Mouse (Mus musculus): ENCODE results near the gene Mbl2. TPM values are rescaled to one million over a fixed set of nuclear protein-coding genes. Genes with fewer than 3 reads are reported as not detected.

The Mbl2 gene
- total and polyA plus RNA-seq, 2 experiments from 2014 or later = not detected

DNA sequence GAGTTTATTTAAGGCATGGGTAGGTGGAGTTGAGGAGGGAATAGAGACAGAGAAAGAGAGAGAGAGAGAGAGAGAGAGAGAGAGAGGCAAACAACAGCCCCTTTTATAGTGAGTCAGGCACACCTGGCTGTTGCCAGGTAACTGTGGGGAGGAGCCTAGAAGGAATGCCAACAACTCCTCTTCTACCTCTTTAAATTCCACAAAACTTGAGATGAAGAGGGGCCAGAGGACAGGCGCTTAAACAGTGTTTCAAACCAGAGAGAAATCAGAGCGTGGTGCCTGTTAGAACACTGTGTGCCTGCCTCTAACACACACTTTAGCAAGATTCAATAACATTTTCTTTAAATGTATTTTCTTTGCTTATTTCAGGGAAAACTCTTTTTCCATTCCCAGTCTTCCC lies 19.5 kb downstream of the Mbl2 start:
- Histone ChIP-seq H3K4me2 (ENCODE audit: low read depth, low read length, poor library complexity, severe bottlenecking) (no peak overlapping the region), H3K4me1 (ENCODE audit: insufficient read depth, low read length) (no peaks in the 10 kb centered on the region), H3K36me3 (ENCODE audit: insufficient read depth, low read length) (no peaks in the 10 kb centered on the region), H3K27me3 (ENCODE audit: insufficient read depth, low read length) (no peaks in the 10 kb centered on the region), H3K9me3 (ENCODE audit: low read length) (no peaks in the 10 kb centered on the region), H3K9ac (replicated peaks; ENCODE audit: low read length, poor library complexity, severe bottlenecking) (no peak overlapping the region), H3K4me3 (ENCODE audit: low read depth, low read length) (no peak overlapping the region), H3K27ac (ENCODE audit: low read depth, low read length) (no peak overlapping the region)
- no peak for TF ChIP-seq CTCF (IDR thresholded peaks at IDR 0.05)
- DNase-seq (ENCODE audit: low spot score) (no peak), ATAC-seq (ENCODE audit: low FRiP score) (no peak)
- WGBS = 78% methylated on average over 2 of the region's 2 CpGs

DNA sequence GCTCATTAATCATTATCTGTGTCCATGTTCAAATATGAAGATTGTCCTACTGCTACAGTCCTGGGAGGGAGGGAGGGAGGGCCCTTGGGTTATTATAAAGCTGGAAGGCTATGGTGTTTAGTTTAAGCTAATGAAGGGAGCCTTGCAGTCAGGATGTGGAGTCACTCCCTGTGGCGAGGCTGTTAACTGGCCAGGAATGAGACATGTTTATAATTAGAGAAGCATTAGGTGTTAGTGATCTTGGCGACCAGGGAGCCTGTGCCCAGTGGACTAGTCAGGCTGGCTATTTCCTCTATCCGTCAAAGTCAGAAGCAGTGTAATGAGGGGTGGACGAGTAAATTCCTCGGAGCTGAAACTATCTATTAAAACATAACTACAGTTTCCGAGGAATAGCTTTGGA lies 23.6 kb downstream of the Mbl2 start:
- no peak for ATAC-seq (ENCODE audit: low FRiP score)
- no peaks in the 10 kb centered on the region for H3K36me3 ChIP-seq (ENCODE audit: insufficient read depth, low read length)
- H3K9ac ChIP-seq (replicated peaks; ENCODE audit: low read length, poor library complexity, severe bottlenecking) = no peak overlapping the region
- H3K4me3 ChIP-seq (ENCODE audit: low read depth, low read length) = no peak overlapping the region
- H3K27me3 ChIP-seq (ENCODE audit: insufficient read depth, low read length) = no peaks in the 10 kb centered on the region
- no peak for DNase-seq (ENCODE audit: low spot score)
- H3K4me2 ChIP-seq (ENCODE audit: low read depth, low read length, poor library complexity, severe bottlenecking) = no peak overlapping the region
- 47% methylated on average over 6 of the region's 6 CpGs for WGBS
- no peak overlapping the region for H3K27ac ChIP-seq (ENCODE audit: low read depth, low read length)
- no peaks in the 10 kb centered on the region for H3K4me1 ChIP-seq (ENCODE audit: insufficient read depth, low read length)
- no peaks in the 10 kb centered on the region for H3K9me3 ChIP-seq (ENCODE audit: low read length)
- TF ChIP-seq CTCF (IDR thresholded peaks at IDR 0.05) = no peak

DNA sequence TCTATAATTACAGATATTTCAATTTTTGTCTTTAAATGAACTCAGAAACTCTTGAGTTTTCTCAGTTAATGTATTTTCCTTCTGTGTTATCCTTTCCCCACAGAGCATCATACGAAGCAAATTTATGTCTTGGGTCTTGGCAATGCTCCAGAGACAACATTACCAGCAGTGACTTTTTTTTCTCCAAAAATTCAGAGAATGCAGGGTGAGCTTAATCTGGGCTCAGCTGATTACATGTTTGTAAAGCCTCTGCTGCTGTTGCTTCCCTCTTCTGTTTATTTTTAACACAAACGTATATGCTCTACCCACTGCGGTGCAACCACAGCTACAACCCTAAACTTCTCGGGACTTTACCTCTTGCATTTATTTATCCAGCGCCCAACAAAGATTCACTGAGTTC lies 48.4 kb downstream of the Mbl2 start:
- no peak overlapping the region for H3K4me3 ChIP-seq (ENCODE audit: low read depth, low read length)
- 71% methylated on average over 5 of the region's 5 CpGs for WGBS
- H3K9me3 ChIP-seq (ENCODE audit: low read length) = no peaks in the 10 kb centered on the region
- TF ChIP-seq CTCF (IDR thresholded peaks at IDR 0.05) = no peak
- DNase-seq (ENCODE audit: low spot score) = no peak
- H3K4me1 ChIP-seq (ENCODE audit: insufficient read depth, low read length) = no peaks in the 10 kb centered on the region
- no peak overlapping the region for H3K9ac ChIP-seq (replicated peaks; ENCODE audit: low read length, poor library complexity, severe bottlenecking)
- H3K27me3 ChIP-seq (ENCODE audit: insufficient read depth, low read length) = no peaks in the 10 kb centered on the region
- no peak for ATAC-seq (ENCODE audit: low FRiP score)
- H3K36me3 ChIP-seq (ENCODE audit: insufficient read depth, low read length) = no peaks in the 10 kb centered on the region
- H3K27ac ChIP-seq (ENCODE audit: low read depth, low read length) = no peak overlapping the region
- H3K4me2 ChIP-seq (ENCODE audit: low read depth, low read length, poor library complexity, severe bottlenecking) = no peak overlapping the region

DNA sequence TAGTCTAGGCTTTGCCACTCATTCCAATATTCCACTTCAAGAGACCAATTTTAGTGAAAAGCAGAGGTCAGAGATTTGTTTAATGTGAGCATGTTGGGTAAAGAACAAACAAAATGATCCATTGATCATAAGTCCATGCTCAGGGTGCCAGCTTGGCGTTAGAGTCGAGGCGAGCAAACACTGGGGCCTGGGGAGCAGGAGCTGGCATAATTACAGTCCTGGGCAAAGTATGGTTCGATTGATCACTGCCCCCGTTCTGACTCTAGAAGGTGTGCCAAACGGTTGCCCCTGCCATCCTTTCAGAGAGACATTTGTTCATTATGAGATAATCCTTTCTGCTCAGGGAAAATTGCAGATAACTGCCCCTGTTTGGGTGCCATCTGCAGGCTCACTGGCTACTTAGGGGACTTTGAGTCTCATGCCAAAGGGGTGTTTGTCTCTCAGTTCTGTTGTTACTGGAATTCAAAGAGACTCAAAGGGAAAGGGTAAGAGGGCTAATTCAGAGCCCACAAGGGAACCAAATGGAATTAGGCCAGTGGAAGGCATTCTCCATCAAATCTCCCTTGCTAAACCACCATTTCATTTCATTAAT lies 55.3 kb downstream of the Mbl2 start:
- Histone ChIP-seq H3K27ac (ENCODE audit: low read depth, low read length) (no peak overlapping the region), H3K4me2 (ENCODE audit: low read depth, low read length, poor library complexity, severe bottlenecking) (no peak overlapping the region), H3K9me3 (ENCODE audit: low read length) (no peaks in the 10 kb centered on the region), H3K9ac (replicated peaks; ENCODE audit: low read length, poor library complexity, severe bottlenecking) (no peak overlapping the region), H3K4me3 (ENCODE audit: low read depth, low read length) (no peak overlapping the region), H3K4me1 (ENCODE audit: insufficient read depth, low read length) (no peaks in the 10 kb centered on the region), H3K36me3 (ENCODE audit: insufficient read depth, low read length) (no peaks in the 10 kb centered on the region), H3K27me3 (ENCODE audit: insufficient read depth, low read length) (no peaks in the 10 kb centered on the region)
- WGBS = 70% methylated on average over 6 of the region's 6 CpGs
- ATAC-seq (ENCODE audit: low FRiP score) (no peak), DNase-seq (ENCODE audit: low spot score) (no peak)
- TF ChIP-seq CTCF (IDR thresholded peaks at IDR 0.05) = no peak

Small RNA genes lying within 50 kb of the gene (microRNA-seq; reads per million reads assigned to microRNA genes)
- gene Gm24108 (ENCODE audit: borderline number of aligned reads) = not detected

Other genes with a start within 250 kb of the Mbl2 start
- not detected in 2 replicates for gene Trpd52l3, start 229.2 kb upstream of the Mbl2 start, total RNA-seq (2014; rRNA removed)
- gene Trpd52l3, start 229.2 kb upstream of the Mbl2 start, polyA plus RNA-seq (2015; fragmentation: Nextera tagmentation; extraction: Ambion mirVana) = not detected in 2 replicates
- 74.4 and 77.7 TPM in 2 replicates for gene Uhrf2, start 202.4 kb upstream of the Mbl2 start, total RNA-seq (2014; rRNA removed)
- 24.0 and 29.7 TPM in 2 replicates for gene Uhrf2, start 202.4 kb upstream of the Mbl2 start, polyA plus RNA-seq (2015; fragmentation: Nextera tagmentation; extraction: Ambion mirVana)
- 9.2 and 9.6 TPM in 2 replicates for gene Gldc, start 57.5 kb upstream of the Mbl2 start, total RNA-seq (2014; rRNA removed)
- 5.4 TPM in 2 replicates for gene Gldc, start 57.5 kb upstream of the Mbl2 start, polyA plus RNA-seq (2015; fragmentation: Nextera tagmentation; extraction: Ambion mirVana)